Mouse (Mus musculus) megakaryocyte progenitor cell, adult 5-6 weeks (primary cell): ENCODE measurements around the gene Akap14. TPM values are rescaled to one million over a fixed set of nuclear protein-coding genes. Genes with fewer than 3 reads are reported as not detected.
A peak's percentile ranks its signal among the peaks of the same experiment; 100 is the strongest.

Source experiments
- ATAC-seq: replicated peaks from 2 replicates; pipeline ENCODE4 v1.8.0; 2016; ENCODE audit warnings: mild to moderate bottlenecking, moderate TSS enrichment, inconsistent platforms; ENCODE audit not compliant: poor library complexity
- total RNA-seq, 2 experiments: library from RNA; stranded (forward) in 1 of 2; stranded (reverse) in 1 of 2; fragments of 157-497, 149-512 nt in 1 of 2; fragments of 200-1000 nt in 1 of 2; gene quantifications; 2 replicates each; pipeline versions ENCODE4 v1.2.3 to v1.2.4; 2015 to 2017

Gene Akap14
- total RNA-seq, 2 experiments from 2014 or later: 0.20 TPM; not detected in 1

DNA sequence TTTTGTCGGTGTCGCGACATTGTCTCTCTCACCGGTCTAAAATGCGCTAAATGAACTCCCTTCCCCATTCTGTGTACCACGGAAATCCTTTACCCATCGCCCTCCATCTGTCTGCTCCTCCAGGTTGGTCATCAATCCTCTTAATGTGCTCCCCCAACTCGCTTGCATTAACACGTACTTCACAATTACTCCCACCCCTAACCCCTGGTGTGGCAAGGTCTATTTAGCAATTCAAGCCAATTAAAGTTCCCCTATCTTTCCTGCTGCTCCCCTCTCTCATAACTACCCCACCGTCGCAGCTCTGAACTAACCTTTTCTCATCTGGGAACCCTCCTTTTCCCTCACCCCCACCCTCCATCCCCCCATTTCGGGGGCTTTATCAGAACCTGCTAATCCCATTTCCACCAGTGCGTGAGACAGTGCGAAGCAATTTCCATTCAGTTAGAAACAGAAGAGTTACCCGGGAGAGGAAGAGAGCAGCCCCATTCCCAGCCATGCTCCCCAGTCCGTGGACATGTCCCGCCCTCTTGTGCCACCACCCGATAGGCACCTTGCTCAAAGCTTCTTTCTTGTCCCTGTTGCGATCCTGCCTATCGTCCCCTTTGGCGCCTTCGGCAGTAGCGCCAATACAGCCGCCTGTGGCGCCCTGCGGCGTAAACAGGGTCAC lies 59.0 kb downstream of the Akap14 start:
- peak; percentile 69 for ATAC-seq

GRCm38 (mm10) chrX:37103826-37104225 lies 64.8 kb downstream of the Akap14 start:
- ATAC-seq: no peak

Other genes starting within 250 kb of the Akap14 start
- gene Sept6, start 177.0 kb downstream of the Akap14 start, total RNA-seq (2015): 50.1 and 53.5 TPM in 2 replicates
- 42.1 and 44.1 TPM in 2 replicates for gene Sept6, start 177.0 kb downstream of the Akap14 start, total RNA-seq (2017)
- gene Sowahd, start 120.0 kb downstream of the Akap14 start, total RNA-seq (2015): 0.12 and 0.25 TPM in 2 replicates
- 1.00 and 3.4 TPM in 2 replicates for gene Sowahd, start 120.0 kb downstream of the Akap14 start, total RNA-seq (2017)
- gene Rpl39, start 83.4 kb downstream of the Akap14 start, total RNA-seq (2015): 1,695 and 1,778 TPM in 2 replicates
- 4,041 and 4,700 TPM in 2 replicates for gene Rpl39, start 83.4 kb downstream of the Akap14 start, total RNA-seq (2017)
- gene Upf3b, start 58.5 kb downstream of the Akap14 start, total RNA-seq (2015): 55.0 and 70.9 TPM in 2 replicates
- 57.4 and 71.0 TPM in 2 replicates for gene Upf3b, start 58.5 kb downstream of the Akap14 start, total RNA-seq (2017)
- 20.9 and 22.5 TPM in 2 replicates for gene Nkap, start 42.0 kb downstream of the Akap14 start, total RNA-seq (2015)
- gene Nkap, start 42.0 kb downstream of the Akap14 start, total RNA-seq (2017): 29.1 and 34.3 TPM in 2 replicates
- 169 and 211 TPM in 2 replicates for gene Ndufa1, start 22.3 kb upstream of the Akap14 start, total RNA-seq (2015)
- gene Ndufa1, start 22.3 kb upstream of the Akap14 start, total RNA-seq (2017): 92.0 and 145 TPM in 2 replicates
- gene Rnf113a1, start 22.4 kb upstream of the Akap14 start, total RNA-seq (2015): 6.6 and 9.7 TPM in 2 replicates
- 4.4 and 6.0 TPM in 2 replicates for gene Rnf113a1, start 22.4 kb upstream of the Akap14 start, total RNA-seq (2017)
- gene Gm9, start 42.2 kb upstream of the Akap14 start, total RNA-seq (2015): not detected in 2 replicates
- not detected in 2 replicates for gene Gm9, start 42.2 kb upstream of the Akap14 start, total RNA-seq (2017)
- gene Rhox1, start 53.4 kb upstream of the Akap14 start, total RNA-seq (2015): not detected in 2 replicates
- not detected in 2 replicates for gene Rhox1, start 53.4 kb upstream of the Akap14 start, total RNA-seq (2017)
- gene Rhox2a, start 76.1 kb upstream of the Akap14 start, total RNA-seq (2015): not detected in 2 replicates
- gene Rhox2a, start 76.1 kb upstream of the Akap14 start, total RNA-seq (2017): not detected in 2 replicates
- not detected in 2 replicates for gene Rhox3a, start 81.1 kb upstream of the Akap14 start, total RNA-seq (2015)
- gene Rhox3a, start 81.1 kb upstream of the Akap14 start, total RNA-seq (2017): not detected in 2 replicates
- gene Rhox4a, start 96.5 kb upstream of the Akap14 start, total RNA-seq (2015): not detected in 2 replicates
- gene Rhox4a, start 96.5 kb upstream of the Akap14 start, total RNA-seq (2017): not detected in 2 replicates
- not detected in 2 replicates for gene Rhox3a2, start 211.2 kb upstream of the Akap14 start, total RNA-seq (2015)
- gene Rhox3a2, start 211.2 kb upstream of the Akap14 start, total RNA-seq (2017): not detected in 2 replicates
- not detected in 2 replicates for gene Rhox4a2, start 222.0 kb upstream of the Akap14 start, total RNA-seq (2015)
- not detected in 2 replicates for gene Rhox4a2, start 222.0 kb upstream of the Akap14 start, total RNA-seq (2017)
- gene Rhox2b, start 243.2 kb upstream of the Akap14 start, total RNA-seq (2015): not detected in 2 replicates
- gene Rhox2b, start 243.2 kb upstream of the Akap14 start, total RNA-seq (2017): not detected in 2 replicates